Mouse (Mus musculus) cerebellum, adult 2 months (tissue): ENCODE results near the gene Zyg11b. TPM values are rescaled to one million over a fixed set of nuclear protein-coding genes. Genes with fewer than 3 reads are reported as not detected.

Experiments used
- DNase-seq, 2 experiments: peaks; one replicate each; pipeline ENCODE4 v3.0.0; 2021
- H3K27ac ChIP-seq: fragments of 200-500 bp; 2 replicates; pipeline ENCODE4 v1.5.1; 2012; ENCODE audit warnings: low read length, control low read depth, inconsistent platforms; ENCODE audit not compliant: insufficient read depth
- H3K27me3 ChIP-seq: fragments of 200-500 bp; 2 replicates; pipeline ENCODE4 v1.6.1; 2012; ENCODE audit warnings: inconsistent platforms, mild to moderate bottlenecking, low read length, moderate library complexity; ENCODE audit not compliant: control insufficient read depth, insufficient read depth
- H3K4me1 ChIP-seq: fragments of 200-500 bp; 2 replicates; pipeline ENCODE4 v1.6.1; 2011; ENCODE audit warnings: low read length; ENCODE audit not compliant: control insufficient read depth, insufficient read depth
- H3K4me3 ChIP-seq: fragments of 200-500 bp; replicated peaks from 2 replicates; pipeline ENCODE3; 2011; ENCODE audit warnings: mild to moderate bottlenecking, low read depth, low read length, control low read depth; ENCODE audit not compliant: insufficient read depth
- CTCF ChIP-seq: fragments of 200-500 bp; IDR thresholded peaks from 2 replicates; pipeline ENCODE4 v1.5.1; 2011; ENCODE audit warnings: low read depth, mild to moderate bottlenecking, control low read depth, low read length, moderate library complexity, borderline replicate concordance; ENCODE audit not compliant: insufficient read depth
- POLR2A ChIP-seq: fragments of 200-500 bp; IDR thresholded peaks from 2 replicates; pipeline ENCODE4 v1.6.1; 2011; ENCODE audit warnings: low read length, control low read depth, borderline replicate concordance; ENCODE audit not compliant: insufficient read depth
- WGBS: fragments of 180-500 bp; shearing (Covaris S2); methylation state at CpG from one replicate; pipeline ENCODE4 v1.1.7; 2018; 5-methylcytosine and 5-hydroxymethylcytosine counted together
- polyA plus RNA-seq: library from polyadenylated mRNA; depleted of rRNA; stranded (reverse); fragments of >200 nt; gene quantifications from 2 replicates; pipeline ENCODE4 v1.2.3, GENCODE M21; 2012; rRNA removed

The Zyg11b gene
- polyA plus RNA-seq = 39.1 and 39.4 TPM in 2 replicates

DNA sequence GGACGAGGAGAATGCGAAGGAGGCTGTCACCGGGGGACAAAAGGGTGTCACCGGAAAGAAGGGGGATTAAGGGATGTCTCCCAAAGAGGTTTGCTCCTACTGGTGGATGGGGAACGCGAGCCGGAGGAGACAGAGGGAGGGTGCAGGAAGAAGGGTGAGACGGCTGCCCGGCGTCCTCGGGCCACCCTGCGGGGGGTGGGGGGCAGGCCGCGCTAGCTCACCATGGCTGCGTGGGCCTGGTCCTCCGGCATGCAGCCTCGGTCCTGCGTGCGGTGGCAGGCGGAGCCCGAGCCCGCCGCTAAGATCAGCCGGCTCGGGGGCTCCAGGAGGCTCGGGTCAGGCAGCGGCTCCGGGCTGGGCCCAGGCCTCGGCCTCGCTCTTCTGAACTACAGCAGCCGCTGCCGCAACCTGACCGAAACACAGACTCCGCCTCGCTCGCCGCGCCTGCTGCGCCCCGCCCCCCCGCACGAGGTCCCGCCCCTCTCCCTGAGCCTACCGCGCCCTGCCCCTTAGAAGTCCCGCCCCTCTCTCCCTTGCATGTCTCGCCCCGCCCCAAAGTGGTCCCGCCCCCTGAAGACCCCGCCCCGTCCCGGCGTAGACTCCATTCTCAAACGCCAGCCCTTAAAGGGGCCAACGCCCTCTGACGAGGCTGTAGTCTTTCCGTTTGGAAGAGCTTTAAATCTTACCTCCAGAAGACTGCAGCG is at the start of gene Zyg11b:
Zyg11b (minus strand) TSS at position 427 of the 704 bp plus-strand sequence.
- peak; percentile 89 to 90 for DNase-seq
- TF ChIP-seq POLR2A = peak; percentile 67
- no peak for TF ChIP-seq CTCF
- H3K27me3 ChIP-seq = no peaks in the 10 kb centered on the region
- peaks cover 9% of the 10 kb centered on the region; the same call in 1 of the 2 replicates for H3K4me1 ChIP-seq
- H3K4me3 ChIP-seq = peak within 1 kb of the TSS; percentile 93
- peak within 1 kb of the TSS; percentile 30 for H3K27ac ChIP-seq
- WGBS = under 1% methylated on average over 54 of the region's 58 CpGs

DNA sequence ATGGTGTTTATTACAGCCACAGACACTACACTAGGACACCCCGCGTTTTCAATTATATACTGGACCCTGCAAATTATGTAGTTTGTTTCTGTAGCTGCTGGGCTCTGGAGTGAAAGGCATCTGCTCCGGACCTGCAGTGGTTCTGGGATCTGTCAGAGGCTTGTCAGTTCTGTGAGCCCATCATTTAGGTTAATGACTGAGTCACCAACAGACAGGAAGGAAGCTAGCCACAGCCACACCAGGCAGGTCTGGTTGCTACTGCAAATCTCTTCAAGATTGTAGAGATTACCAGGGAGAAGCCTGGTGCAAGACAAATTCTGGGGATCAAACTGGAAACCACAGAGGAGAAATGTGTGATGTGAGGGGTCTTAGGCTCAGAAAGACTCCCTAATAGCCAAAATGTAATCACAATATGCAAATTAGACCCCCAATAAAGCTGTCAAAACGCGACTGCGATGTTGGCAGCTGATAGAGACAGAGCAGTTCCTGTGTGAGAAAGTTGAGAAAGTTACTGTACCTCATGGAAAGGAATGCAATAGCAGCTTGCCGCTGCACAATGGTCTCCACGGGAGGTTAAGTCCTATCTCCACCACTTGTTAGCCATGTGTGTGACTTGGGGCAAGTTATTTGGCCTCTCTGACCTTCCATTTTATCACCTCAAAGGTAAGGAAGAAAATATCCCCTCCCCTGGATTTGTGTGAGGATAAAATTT is 49.1 kb upstream of the Zyg11b start:
- Histone ChIP-seq H3K27ac (no peak overlapping the region), H3K4me3 (no peak overlapping the region), H3K4me1 (no peaks in the 10 kb centered on the region), H3K27me3 (no peaks in the 10 kb centered on the region)
- 46% methylated on average over 8 of the region's 8 CpGs for WGBS
- no peak for DNase-seq
- TF ChIP-seq CTCF (no peak), POLR2A (no peak)

DNA sequence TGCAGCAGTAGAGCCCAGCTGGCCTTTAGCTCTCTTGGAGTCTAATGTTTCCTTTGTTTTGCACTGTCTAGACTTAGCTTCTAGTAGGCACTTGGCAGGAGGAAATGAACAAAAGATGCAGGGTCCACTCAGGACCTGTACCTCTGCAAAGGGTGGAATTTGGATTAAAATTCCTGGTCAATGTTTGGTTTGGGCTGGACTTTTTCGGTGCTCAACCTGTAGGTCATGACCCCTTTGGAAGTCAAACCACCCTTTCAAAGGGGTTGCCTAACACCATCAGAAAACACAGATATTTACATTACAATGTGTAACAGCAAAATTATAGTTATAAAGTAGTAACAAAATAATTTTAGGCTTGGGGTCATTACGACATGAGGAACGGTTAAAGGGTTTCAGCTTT is 48.2 kb upstream of the Zyg11b start:
- Histone ChIP-seq H3K4me1 (no peaks in the 10 kb centered on the region), H3K27ac (no peak overlapping the region), H3K4me3 (no peak overlapping the region), H3K27me3 (no peaks in the 10 kb centered on the region)
- no peak for DNase-seq
- TF ChIP-seq CTCF (no peak), POLR2A (no peak)
- 95% methylated on average over 3 of the region's 3 CpGs for WGBS

GRCm38 (mm10) chr4:108348256-108348875 is 47.5 kb upstream of the Zyg11b start:
- no peak overlapping the region for H3K27ac ChIP-seq
- no peak for DNase-seq
- H3K4me3 ChIP-seq = no peak overlapping the region
- WGBS = 72% methylated on average over 5 of the region's 5 CpGs
- H3K27me3 ChIP-seq = no peaks in the 10 kb centered on the region
- TF ChIP-seq POLR2A (no peak), CTCF (no peak)
- no peaks in the 10 kb centered on the region for H3K4me1 ChIP-seq

DNA sequence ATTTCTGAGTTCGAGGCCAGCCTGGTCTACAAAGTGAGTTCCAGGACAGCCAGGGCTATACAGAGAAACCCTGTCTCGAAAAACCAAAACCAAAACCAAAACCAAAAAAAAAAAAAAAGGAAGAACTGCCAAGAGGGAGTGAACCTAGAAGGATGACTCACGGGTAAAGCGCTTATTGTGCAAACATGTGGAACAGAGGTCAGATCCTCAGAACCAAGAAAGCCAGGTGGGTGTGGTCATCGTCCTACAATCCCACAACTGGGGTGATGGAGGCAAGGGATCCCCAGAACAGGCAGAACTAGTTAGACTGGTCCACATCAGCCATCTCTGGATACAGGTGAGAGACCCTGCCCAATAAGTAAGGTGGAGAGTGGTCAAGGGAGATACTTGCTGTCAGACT is 46.2 kb upstream of the Zyg11b start:
- Histone ChIP-seq H3K27me3 (no peaks in the 10 kb centered on the region), H3K27ac (no peak overlapping the region), H3K4me1 (no peaks in the 10 kb centered on the region), H3K4me3 (no peak overlapping the region)
- no peak for DNase-seq
- WGBS = 85% methylated on average over 5 of the region's 5 CpGs
- TF ChIP-seq CTCF (no peak), POLR2A (no peak)

DNA sequence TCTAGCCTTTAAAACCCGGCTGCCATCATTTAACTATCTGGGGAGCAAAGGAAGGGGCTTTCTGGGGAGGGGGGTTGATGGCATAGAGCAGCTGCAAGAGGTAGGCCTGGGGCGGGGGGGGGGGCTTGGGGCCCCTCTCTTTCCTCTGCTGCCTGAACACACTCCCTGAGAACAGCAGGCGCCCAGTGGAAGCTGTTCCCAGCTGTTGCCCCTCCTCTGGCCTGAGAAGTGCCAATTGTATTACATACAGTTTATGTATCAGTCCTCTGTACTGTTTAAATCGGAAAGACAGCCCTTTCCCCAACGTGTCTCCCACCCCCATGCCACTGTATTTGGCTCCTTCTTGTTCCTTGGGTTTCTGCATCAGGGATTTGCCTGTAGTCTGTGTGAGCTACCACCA is 44.9 kb upstream of the Zyg11b start:
- WGBS = 40% methylated on average over 5 of the region's 5 CpGs
- Histone ChIP-seq H3K27me3 (no peaks in the 10 kb centered on the region), H3K27ac (no peak overlapping the region), H3K4me1 (no peaks in the 10 kb centered on the region), H3K4me3 (no peak overlapping the region)
- TF ChIP-seq POLR2A = no peak
- DNase-seq = no peak

- no peak overlapping the region for H3K27ac ChIP-seq
- no peaks in the 10 kb centered on the region for H3K27me3 ChIP-seq
- H3K4me1 ChIP-seq = no peaks in the 10 kb centered on the region
- no peak for DNase-seq
- H3K4me3 ChIP-seq = no peak overlapping the region
- WGBS = 20% methylated on average over 7 of the region's 7 CpGs
- TF ChIP-seq POLR2A (no peak), CTCF (no peak)
Observed at GRCm38 (mm10) chr4:108344631-108345083, 43.8 kb upstream of the Zyg11b start.
